Mouse (Mus musculus) thymus, adult 2 months (tissue): ENCODE data around the gene Dctpp1.

Experiments
- CTCF ChIP-seq: fragments of 200-500 bp; IDR thresholded peaks from 2 replicates; pipeline ENCODE4 v1.5.1; 2012; ENCODE audit warnings: mild to moderate bottlenecking, control low read depth, low read length, moderate library complexity, borderline replicate concordance; ENCODE audit not compliant: control insufficient read depth, poor library complexity, insufficient read depth; ENCODE audit errors: extremely low read depth
- POLR2A ChIP-seq: fragments of 200-500 bp; IDR thresholded peaks from 2 replicates; pipeline ENCODE4 v1.6.1; 2012; ENCODE audit warnings: mild to moderate bottlenecking, low read length, control low read depth, moderate library complexity; ENCODE audit not compliant: control insufficient read depth, poor library complexity, insufficient read depth; ENCODE audit errors: extremely low read depth

DNA sequence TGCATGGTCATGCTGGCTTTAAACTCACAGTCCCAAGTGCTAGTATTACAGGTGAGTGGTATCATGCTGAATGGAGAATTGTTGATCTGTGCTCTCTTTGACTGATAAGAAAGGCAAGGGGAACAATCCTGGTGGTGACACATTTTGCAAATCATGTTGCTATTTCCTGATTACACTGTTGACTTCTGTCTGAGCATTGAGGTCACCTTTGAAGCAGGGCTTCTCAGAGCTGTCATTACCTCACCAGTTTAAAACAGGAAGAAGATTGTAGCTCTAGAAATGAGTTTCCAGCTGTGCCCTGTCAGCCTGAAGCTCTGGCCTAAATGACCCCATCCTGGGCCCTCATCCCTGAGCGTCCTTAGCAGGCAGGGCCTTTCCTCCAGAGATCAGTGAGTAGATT is 27.4 kb upstream of the Dctpp1 start:
- TF ChIP-seq CTCF (no peak), POLR2A (no peak)
